Mouse (Mus musculus) C2C12 (cell line): ENCODE measurements around the gene Crnkl1.

ENCODE experiments used
- CEBPB ChIP-seq: IDR thresholded peaks from one replicate; pipeline ENCODE4 v1.6.1; 2011; ENCODE audit warnings: low read depth, mild to moderate bottlenecking, control low read depth, moderate library complexity
- CTCF ChIP-seq: IDR thresholded peaks from one replicate; pipeline ENCODE4 v1.5.1; 2011; ENCODE audit not compliant: control insufficient read depth, insufficient read depth, insufficient read length
- FOSL1 ChIP-seq: IDR thresholded peaks from one replicate; pipeline ENCODE4 v1.8.0; 2011; ENCODE audit warnings: mild to moderate bottlenecking, low read length; ENCODE audit not compliant: poor library complexity, insufficient read depth, severe bottlenecking
- MAX ChIP-seq: IDR thresholded peaks from one replicate; pipeline ENCODE4 v1.6.1; 2011; ENCODE audit warnings: mild to moderate bottlenecking, control low read depth
- MYOD1 ChIP-seq: IDR thresholded peaks from one replicate; pipeline ENCODE4 v1.6.1; 2011; ENCODE audit warnings: low read depth; ENCODE audit not compliant: control insufficient read depth, insufficient read length
- MYOG ChIP-seq: IDR thresholded peaks from one replicate; pipeline ENCODE4 v1.6.1; 2011; ENCODE audit not compliant: control insufficient read depth, insufficient read length; ENCODE audit errors: extremely low read depth
- USF1 ChIP-seq: IDR thresholded peaks from one replicate; pipeline ENCODE4 v1.6.1; 2011; ENCODE audit warnings: low read depth, mild to moderate bottlenecking, control low read depth, moderate library complexity

DNA sequence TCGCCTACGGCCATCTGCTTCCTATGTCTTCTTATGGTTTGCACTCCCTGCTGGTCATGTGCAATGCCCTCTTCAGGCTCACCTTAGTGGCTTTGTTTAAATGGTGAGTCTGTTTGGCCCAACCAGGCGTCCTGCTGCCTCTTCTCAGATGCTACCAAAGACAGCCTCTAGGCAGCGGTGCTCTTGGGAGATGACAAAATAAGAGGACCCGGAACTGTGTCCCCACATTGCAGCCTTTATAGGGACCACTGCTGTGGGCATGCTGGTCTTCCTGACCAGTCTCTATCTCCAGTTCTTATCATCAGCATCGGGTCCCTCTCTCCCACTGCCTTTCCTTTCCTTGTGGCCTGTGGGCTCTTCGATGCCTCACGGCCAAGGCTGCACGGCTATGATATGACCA lies 46.1 kb upstream of the Crnkl1 start:
- TF ChIP-seq MAX (no peak), CTCF (no peak), CEBPB (no peak), USF1 (no peak), MYOG (no peak), MYOD1 (no peak), FOSL1 (no peak)
